Mouse (Mus musculus) ovary, postnatal 14 days (tissue): ENCODE measurements around the gene Btbd9.

Source experiments
- DNase-seq: peaks from one replicate; pipeline ENCODE4 v3.0.0; 2022; ENCODE audit warnings: low spot score

The Btbd9 gene

DNA sequence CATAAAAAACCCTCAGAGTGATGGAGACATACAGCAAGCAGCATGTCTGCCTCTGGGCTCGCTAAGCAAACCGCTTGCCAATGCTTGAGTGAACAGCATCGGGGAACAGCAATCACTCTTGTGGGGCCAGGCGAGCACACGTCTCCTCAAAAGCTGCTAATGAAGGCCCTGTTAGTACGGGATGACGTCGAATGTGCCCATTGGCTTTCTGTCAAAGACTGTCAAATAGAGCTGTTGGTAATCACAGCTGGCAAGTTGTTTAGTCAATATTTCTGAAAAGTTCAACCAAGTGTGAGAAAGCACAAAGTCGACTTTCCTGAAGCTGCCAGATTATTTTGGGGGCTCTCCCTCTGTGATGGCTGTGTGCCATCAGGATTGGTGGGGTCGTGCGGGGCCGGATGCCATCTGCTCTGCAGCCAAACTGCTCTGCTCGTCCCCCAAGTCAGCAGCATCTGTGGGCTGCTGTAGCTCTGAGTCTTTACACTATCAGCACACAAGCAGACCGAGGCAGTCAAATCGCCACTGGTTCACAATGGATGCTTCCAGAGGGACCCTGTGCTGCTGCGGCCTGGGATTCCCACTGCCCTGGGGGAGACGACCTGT, 334.5 kb downstream of the Btbd9 start:
- DNase-seq: no peak

DNA sequence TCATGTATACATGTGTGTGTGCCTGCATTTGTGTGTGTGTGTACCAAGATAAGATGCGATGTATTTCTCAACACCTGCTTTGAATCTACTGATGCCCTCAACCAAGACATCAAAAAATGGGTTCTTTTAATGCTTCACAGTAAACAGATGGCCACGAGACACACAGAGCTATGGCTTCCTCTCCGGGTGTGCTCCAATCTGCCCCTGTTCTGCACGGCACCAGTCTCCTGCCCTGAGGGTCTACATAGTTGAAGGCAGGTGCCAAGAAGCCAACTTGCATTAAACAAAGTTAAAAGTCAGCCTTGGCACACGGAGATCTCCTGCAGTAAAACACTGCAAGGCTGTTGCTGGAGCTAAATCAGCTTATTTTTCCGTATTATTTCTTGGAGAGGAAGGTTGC, 335.2 kb downstream of the Btbd9 start:
- DNase-seq: no peak

DNA sequence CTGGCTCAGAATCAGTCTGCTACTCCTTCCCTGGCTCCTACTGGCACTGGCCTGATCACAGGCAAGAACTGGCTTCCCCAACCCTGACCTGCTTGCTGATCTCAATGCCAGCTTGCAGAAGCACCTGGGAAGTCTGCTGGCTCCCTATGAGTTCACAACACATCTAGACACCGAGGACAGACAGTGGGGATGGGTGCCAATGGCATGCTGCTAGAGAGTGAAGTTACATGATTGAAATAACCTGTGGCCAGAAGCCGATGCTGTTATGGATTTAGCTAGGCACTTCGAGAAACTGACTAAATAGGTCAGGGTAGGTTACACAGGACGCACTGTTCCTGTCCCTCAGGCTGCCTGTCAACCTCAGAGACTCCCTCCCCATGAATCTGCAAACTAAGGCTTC, 335.6 kb downstream of the Btbd9 start:
- DNase-seq: no peak

DNA sequence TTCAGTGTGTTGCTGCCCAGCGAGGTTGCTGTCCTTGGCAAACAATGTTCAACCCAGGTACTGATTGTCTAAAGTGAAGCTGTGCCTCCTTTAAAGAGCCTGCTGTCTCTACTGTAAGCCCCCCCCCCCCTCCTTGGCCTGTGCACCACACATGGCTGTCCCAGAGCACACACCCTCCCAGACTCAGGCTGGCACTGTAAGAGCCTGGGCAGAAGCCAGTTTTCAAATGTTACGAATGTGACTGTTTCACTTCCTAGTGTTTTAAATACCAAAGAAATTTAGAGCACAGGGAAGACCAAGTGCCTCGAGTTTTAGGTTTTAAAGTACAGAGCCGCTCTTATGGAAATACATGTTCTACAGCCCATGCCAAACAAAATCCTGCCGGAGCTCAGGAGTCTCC, 336.8 kb downstream of the Btbd9 start:
- DNase-seq: no peak

DNA sequence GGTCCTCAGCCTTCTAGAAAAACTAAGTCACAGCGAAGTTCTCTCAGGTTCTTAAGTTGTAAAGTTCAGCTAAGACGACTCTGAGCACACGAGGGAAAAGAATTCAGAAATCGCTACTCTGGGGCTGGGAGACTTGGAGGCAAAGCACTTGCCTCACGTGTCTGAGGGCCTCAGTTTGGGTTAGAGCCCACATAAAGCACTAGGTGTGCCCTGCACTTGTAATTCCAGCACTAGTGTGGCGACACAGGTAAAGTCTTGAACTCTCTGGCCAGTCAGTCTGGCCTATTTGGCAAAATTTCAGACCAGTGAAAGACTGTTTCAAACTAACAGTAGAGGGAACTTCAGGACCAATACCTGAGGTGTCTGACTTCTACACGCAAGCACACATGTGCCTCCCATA, 338.7 kb downstream of the Btbd9 start:
- DNase-seq: no peak

DNA sequence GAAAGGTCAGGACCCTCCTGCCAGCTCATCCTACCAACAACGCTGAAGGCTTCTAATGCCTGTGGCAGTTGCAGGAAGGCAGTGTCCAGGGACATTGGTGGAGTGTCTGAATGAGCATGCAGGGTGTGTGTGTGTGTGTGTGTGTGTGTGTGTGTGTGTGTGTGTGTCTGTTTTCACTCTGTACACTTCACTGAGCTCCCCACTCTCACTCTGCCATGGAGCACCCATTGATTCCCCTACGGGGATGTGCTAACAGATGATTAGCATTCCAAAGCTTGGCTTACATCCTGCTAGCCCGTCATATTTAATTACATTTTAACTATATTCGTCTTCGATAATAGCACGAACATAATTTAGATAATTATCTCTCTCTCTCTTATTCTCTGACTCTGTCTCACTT, 339.7 kb downstream of the Btbd9 start:
- no peak for DNase-seq

DNA sequence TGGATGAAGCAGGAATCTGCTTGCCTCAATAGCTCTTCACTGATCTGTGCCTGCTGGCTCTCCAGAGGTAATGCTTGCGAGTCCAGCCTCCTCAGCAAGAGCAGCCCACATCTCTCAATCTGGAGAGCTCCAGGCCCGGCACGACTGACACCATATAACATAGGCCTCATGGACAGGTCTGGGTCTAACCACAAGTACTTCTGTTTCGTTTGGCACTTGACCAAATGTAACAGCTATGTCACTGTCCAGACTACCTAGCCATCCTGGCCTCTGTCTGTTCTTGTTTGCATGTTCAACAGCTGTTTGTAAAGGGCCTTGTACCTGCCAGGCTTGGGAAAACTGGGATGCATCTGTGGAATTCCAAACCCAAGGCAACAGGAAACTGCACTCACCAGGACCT, 340.9 kb downstream of the Btbd9 start:
- DNase-seq: no peak

GRCm38 (mm10) chr17:30232698-30233097, 343.6 kb downstream of the Btbd9 start:
- no peak for DNase-seq

DNA sequence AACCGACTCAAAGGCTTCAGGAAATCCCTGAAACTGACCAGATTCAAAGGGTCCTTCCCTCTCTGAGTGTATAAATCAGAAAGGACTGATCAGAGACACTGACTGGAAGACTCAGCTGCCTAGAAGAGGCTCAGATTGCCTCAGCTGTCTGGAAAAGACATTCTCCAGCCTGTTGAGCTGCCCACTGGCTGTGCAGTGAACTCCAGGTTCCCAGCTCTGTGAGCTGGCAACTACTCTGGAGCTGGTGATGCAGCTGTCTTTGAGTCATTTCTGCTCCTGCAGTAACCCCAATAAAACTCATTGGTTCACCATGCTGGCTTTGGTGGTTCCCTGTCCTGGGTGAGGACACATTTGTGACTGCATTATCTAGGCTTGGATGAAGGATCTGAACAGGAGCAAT, 344.8 kb downstream of the Btbd9 start:
- no peak for DNase-seq

GRCm38 (mm10) chr17:30230428-30230827, 345.9 kb downstream of the Btbd9 start:
- DNase-seq: no peak

- DNase-seq: no peak
Measured at GRCm38 (mm10) chr17:30228439-30229215, 347.7 kb downstream of the Btbd9 start.

DNA sequence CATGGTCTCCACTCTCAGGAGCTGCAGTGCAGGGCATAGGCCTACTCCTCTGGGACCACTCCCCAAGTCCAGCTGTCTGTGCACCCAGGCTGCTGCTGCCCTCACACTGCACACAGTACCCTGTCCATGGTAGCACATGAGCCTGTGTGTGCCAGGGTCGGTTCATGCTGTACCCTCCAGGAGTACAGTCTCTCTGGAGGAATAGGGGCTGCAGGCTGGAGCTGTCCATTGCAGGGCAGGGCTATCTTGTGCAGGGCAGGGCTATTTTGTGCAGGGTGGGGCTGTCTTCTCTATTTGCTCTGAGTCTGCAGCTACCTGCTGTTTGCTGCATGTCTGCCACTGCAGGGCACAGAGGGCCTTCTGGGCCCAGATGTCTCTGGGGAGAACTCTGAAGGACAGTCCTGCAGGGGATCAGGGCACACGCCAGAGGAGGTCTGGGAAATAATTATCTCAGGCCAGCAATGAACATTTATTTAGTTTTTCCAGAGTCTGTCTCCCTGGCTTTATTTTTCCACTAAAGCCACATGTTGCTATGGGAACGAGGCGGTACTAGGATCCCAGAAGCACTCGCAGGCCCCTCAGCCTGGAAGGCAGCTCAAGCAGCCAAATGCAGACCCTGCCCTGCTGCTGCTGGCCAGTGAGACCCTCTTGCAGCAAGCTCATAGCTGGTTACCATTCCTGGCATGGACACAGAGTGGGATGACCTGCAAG, 351.1 kb downstream of the Btbd9 start:
- no peak for DNase-seq

DNA sequence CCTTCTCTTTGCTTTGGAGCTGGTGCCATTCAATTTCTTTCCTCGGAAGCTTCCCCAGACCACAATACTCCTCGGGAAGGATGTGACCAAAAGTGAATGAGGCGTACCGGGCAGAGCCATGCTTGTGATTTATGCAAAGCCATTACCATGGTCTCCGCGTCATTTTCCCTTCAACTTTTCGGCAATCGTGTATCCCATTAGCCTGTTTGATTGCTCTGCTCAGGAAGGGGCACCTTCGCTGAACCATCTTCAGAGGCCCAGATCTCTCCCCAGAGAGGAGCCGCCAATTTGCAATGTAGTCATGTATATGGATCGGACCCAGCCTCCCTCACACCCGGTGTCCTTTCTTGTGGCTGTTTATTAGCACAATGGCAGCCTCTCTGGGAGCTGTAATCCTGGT, 353.5 kb downstream of the Btbd9 start:
- DNase-seq: no peak

GRCm38 (mm10) chr17:30222361-30222760, 353.9 kb downstream of the Btbd9 start:
- no peak for DNase-seq

- no peak for DNase-seq
Measured at GRCm38 (mm10) chr17:30221677-30222076, 354.6 kb downstream of the Btbd9 start.

GRCm38 (mm10) chr17:30215741-30216140, 360.5 kb downstream of the Btbd9 start:
- no peak for DNase-seq

- no peak for DNase-seq
Measured at GRCm38 (mm10) chr17:30214393-30214792, 361.9 kb downstream of the Btbd9 start.

DNA sequence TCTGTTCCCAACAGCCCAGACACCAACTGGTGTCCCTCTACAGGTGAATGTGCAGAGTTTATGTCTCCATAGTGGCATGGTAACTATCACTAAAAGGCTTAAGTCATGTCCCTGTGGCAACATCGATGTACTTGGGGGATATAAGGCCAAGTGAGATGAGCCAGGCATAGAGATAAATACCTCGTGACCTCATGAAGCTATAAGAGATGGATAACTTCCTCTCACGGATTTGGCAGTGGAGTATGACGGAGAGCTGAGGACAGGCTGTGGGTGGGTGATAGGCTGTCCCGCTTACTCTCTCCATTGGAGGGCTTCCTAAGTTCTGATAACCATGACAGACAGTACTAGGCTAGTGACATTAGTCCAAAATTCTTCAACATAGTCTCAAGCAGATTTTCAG, 362.9 kb downstream of the Btbd9 start:
- DNase-seq: no peak

- no peak for DNase-seq
Measured at GRCm38 (mm10) chr17:30212647-30213046, 363.6 kb downstream of the Btbd9 start.

GRCm38 (mm10) chr17:30210936-30211335, 365.4 kb downstream of the Btbd9 start:
- DNase-seq: no peak

DNA sequence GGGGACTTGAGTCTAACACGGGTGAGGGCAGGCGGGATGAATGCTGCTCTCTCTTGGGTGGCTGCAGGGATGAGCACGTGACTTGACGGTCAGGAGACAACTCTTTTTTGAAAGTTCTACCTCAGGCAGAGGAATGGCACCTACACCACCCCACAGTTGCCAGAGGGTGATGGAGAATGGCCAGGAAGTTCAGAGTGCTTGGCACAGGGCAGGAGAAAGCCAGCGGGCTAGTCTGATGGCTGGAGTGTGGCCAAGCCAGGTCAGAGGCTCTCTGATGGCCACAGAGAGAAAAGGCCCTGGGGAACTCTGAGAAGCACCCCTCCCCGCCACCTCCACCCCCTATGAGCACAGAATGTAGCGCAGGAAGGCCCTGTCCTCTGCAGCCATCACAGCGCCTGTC, 366.0 kb downstream of the Btbd9 start:
- no peak for DNase-seq

GRCm38 (mm10) chr17:30205062-30205825, 371.0 kb downstream of the Btbd9 start:
- no peak for DNase-seq

DNA sequence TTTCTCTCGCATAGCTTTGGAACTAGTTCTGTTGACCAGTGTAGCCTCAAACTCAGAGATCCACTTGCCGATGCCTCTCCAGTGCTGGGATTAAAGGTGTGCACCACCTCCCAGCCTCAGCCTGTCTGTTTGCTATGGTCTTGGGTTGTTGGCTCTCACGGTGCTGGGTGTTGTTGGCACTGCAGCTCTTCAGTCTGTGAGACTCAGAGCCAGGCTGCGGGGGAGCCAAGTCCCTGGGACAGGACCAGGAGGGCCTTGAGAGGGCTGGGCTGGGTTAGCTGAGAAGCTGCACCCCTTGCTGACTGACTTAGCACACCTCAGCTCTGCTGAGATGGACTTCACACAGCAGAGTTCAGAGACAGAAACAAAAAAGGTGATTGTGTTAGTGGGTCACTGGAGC, 376.0 kb downstream of the Btbd9 start:
- DNase-seq: no peak
